Mouse (Mus musculus) forebrain, embryonic 12.5 days (tissue): ENCODE measurements around the gene Tcea2. TPM values are rescaled to one million over a fixed set of nuclear protein-coding genes. Genes with fewer than 3 reads are reported as not detected.

Source experiments
- ATAC-seq: fragments of 200-750 bp; cut with Nextera tagmentation; 2 replicates; pipeline ENCODE4 v1.8.0; 2017; ENCODE audit warnings: moderate TSS enrichment; ENCODE audit not compliant: low FRiP score
- H3K27ac ChIP-seq: fragments of 300-500 bp; sonication (generic); 2 replicates; pipeline ENCODE4 v1.5.1; 2016; ENCODE audit warnings: mild to moderate bottlenecking
- H3K27me3 ChIP-seq: fragments of 300-500 bp; sonication (generic); 2 replicates; pipeline ENCODE4 v1.6.1; 2016; ENCODE audit warnings: mild to moderate bottlenecking
- H3K36me3 ChIP-seq: fragments of 300-500 bp; sonication (generic); replicated peaks from 2 replicates; pipeline ENCODE4 v1.6.1; 2016; ENCODE audit warnings: mild to moderate bottlenecking
- H3K4me1 ChIP-seq: fragments of 300-500 bp; sonication (generic); 2 replicates; pipeline ENCODE4 v1.6.1; 2016
- H3K4me2 ChIP-seq: fragments of 300-500 bp; sonication (generic); 2 replicates; pipeline ENCODE4 v1.6.1; 2016; ENCODE audit warnings: mild to moderate bottlenecking, moderate library complexity
- H3K4me3 ChIP-seq: fragments of 300-500 bp; sonication (generic); replicated peaks from 2 replicates; pipeline ENCODE4 v1.5.1; 2016; ENCODE audit warnings: mild to moderate bottlenecking
- H3K9ac ChIP-seq: fragments of 300-500 bp; sonication (generic); 2 replicates; pipeline ENCODE4 v1.6.1; 2016; ENCODE audit warnings: mild to moderate bottlenecking
- H3K9me3 ChIP-seq: fragments of 300-500 bp; sonication (generic); 2 replicates; pipeline ENCODE4 v1.6.1; 2016
- WGBS: fragments of 180-500 bp; shearing (Covaris S2); methylation state at CpG from one replicate; pipeline ENCODE4 v1.1.7; 2016; 5-methylcytosine and 5-hydroxymethylcytosine counted together
- polyA plus RNA-seq: library from polyadenylated mRNA; unstranded; fragments of >200 nt; fragmentation: Nextera tagmentation; extraction: Ambion mirVana; gene quantifications from 2 replicates; pipeline ENCODE4 v1.2.1, GENCODE M21; 2016

Tcea2 gene
- polyA plus RNA-seq, 1 experiment from 2014 or later = 28.2 TPM

DNA sequence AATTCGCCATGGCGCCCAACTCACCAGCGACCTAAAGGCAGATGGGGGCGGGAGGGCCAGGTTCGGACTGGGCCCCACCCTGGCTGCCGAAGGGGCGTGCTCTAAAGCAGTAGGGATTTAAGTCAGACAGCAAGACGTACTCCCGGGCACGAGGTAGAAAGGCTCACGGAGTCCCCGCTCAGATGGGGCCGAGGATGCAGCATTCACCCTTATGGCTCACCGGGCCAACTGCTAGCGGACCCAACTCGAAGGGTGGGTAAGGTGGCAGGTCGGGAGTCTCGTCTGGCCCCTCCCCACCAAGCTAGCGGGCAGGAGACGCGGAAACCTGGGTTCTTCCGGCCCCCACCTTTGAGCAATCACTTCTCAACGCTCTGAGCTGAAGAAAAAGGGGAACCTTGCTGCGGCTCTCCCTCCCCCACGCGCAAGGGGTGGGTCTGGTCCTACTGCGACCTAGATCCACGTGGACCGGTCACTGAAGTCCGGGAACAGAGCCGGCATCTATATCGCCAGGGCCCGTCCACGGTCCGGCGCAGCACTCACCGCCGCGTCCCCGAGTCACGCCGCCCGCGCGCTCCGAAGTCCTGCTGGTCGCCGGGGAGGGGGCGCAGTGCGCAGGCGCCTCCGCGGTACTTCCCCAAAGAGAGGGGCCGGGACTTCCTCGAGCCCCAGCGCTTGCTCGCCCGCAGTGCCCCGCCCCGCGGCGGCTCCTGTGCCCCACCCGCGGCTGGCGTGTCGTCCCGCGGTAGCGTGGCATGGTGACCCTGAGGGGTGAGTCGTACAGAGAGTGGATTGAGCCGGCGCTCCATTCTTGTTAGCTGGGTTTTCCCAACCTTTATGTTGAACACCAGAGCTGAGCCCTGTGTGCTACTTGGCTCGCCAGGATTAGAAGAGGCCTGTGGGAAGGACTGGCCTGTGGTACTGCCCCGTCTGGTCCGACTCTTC is 13.5 kb downstream of the Tcea2 start, which contains the start of gene Rgs19:
Gene Rgs19 (minus strand): TSS at position 639 of the 942 bp plus-strand sequence.
- H3K9ac ChIP-seq = peak within 1 kb of the TSS; percentile 80
- H3K27ac ChIP-seq = peak within 1 kb of the TSS; percentile 59
- H3K36me3 ChIP-seq = peaks cover 15% of the 10 kb centered on the region
- H3K4me2 ChIP-seq = peak within 1 kb of the TSS; percentile 85
- H3K9me3 ChIP-seq = no peaks in the 10 kb centered on the region
- H3K4me3 ChIP-seq = peak within 1 kb of the TSS; percentile 72
- under 1% methylated on average over 69 of the region's 75 CpGs for WGBS
- ATAC-seq = peak; percentile 87
- H3K27me3 ChIP-seq = peaks cover 10% of the 10 kb centered on the region; the same call in 1 of the 2 replicates
- H3K4me1 ChIP-seq = peaks cover 16% of the 10 kb centered on the region

DNA sequence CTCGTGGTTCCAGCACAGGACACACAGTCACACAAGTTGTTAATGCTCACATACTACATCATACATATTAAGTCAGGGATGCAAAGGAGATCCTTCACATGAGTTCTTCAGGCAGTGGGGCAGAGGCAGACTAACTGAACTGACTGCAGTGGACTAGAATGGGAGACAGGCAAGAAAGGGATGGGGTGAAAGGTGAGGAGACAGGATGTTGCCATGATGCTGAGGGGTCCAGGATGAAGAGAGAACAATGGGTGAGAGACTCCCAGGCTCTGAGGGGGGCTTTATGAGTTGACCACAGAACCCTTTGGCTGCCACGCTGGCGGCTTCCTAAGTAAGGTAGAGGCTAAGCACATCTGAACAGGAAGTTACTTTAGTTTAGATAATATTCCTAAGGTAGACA is 14.5 kb downstream of the Tcea2 start:
- no peak overlapping the region for H3K4me3 ChIP-seq

DNA sequence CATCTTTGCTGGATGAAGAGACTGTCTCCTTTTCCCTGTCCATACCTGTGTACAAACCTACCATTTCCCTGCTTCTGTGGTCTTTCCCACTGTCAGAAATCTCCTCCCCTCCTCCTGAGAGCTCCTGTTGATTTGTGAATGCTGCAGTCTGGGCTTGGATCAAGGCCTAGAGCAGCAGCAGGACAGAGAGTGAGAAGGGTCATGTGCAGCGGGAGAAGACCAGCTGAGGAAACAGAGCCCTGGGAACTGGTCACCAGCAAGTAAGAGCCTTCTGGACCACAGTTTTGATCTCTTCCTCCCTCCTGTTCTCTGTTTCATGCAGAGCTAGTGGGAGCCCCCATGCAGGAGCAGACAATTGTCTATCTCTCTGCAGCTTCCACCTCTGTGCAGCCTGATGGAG is 15.7 kb downstream of the Tcea2 start:
- Histone ChIP-seq H3K9ac (no peak overlapping the region), H3K4me1 (peaks cover 16% of the 10 kb centered on the region), H3K27me3 (peaks cover 10% of the 10 kb centered on the region; the same call in 1 of the 2 replicates), H3K4me3 (no peak overlapping the region), H3K36me3 (no peaks in the 10 kb centered on the region), H3K9me3 (no peaks in the 10 kb centered on the region), H3K27ac (no peak overlapping the region), H3K4me2 (no peak overlapping the region)
- 96% methylated on average over 1 of the region's 1 CpGs for WGBS
- ATAC-seq = no peak

More for the DNA sequence above, 14.5 kb downstream of the Tcea2 start:
- WGBS = 90% methylated on average over 3 of the region's 3 CpGs
- peaks cover 10% of the 10 kb centered on the region; the same call in 1 of the 2 replicates for H3K27me3 ChIP-seq
- no peak overlapping the region for H3K9ac ChIP-seq
- peaks cover 6% of the 10 kb centered on the region for H3K36me3 ChIP-seq
- H3K27ac ChIP-seq = no peak overlapping the region; the same call in 1 of the 2 replicates
- no peaks in the 10 kb centered on the region for H3K9me3 ChIP-seq
- H3K4me1 ChIP-seq = peaks cover 16% of the 10 kb centered on the region
- no peak overlapping the region; the same call in 1 of the 2 replicates for H3K4me2 ChIP-seq
- ATAC-seq = no peak

DNA sequence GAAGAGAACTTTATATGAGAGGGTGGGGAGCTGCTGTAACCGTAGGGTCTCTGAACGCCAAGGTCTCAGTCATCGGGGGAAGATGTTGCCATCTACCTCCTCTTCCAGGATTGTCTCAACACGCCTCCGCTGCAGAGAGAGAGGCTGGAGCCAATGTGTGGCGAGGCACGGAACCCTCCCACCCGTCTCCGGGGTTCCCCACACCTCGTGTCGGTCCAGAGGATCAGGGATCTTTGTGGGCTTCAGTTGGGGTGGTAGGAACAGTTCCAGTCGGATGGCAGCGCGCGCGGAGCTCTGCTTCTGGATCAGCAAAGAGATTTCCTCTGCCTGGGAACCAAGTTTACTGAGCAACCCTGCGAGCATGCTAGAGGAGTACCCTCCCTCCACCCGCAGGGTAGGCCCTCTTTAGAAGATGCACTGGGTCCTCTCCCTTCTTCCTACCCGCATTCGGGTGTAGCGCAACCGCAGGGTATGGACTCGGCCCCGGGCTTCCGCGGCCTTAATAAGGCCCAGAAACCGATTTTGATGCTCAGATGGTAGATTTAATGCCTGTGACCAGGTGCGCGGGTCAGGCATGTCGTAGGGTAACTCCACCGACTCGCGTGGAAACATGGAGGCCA is 16.8 kb downstream of the Tcea2 start:
- Histone ChIP-seq H3K9me3 (no peaks in the 10 kb centered on the region), H3K9ac (no peak overlapping the region), H3K4me1 (peaks cover 16% of the 10 kb centered on the region), H3K36me3 (no peaks in the 10 kb centered on the region), H3K27ac (no peak overlapping the region), H3K4me2 (no peak overlapping the region), H3K4me3 (no peak overlapping the region), H3K27me3 (peaks cover 10% of the 10 kb centered on the region; the same call in 1 of the 2 replicates)
- 76% methylated on average over 33 of the region's 33 CpGs for WGBS
- no peak for ATAC-seq

DNA sequence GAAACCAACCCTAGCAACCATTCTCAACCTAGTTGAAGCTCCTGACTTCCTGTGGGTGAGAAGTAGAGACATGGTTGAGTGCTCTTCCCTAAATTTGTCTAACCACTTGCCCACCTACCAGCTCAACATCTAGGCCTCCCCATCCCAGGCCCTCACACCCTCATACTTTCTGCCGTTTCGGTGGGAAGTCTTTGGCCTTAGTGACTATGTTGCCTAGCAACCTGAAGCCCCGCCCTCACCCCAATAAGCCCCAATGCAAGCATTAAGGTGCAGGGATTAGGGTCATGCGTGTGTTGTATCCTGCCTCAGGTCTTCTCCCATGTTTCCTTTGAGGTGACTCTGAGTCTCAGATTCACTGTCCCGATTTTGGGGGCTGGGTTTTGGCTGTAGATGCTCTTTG is 18.1 kb downstream of the Tcea2 start, which contains the start of gene Lkaaear1:
Gene Lkaaear1 (minus strand): TSS at position 202 of the 400 bp plus-strand sequence.
- ATAC-seq = no peak
- Histone ChIP-seq H3K36me3 (no peaks in the 10 kb centered on the region), H3K4me3 (no peak within 1 kb of the TSS), H3K9ac (no peak within 1 kb of the TSS), H3K4me2 (no peak within 1 kb of the TSS), H3K4me1 (peaks cover 4% of the 10 kb centered on the region), H3K9me3 (no peaks in the 10 kb centered on the region), H3K27ac (no peak within 1 kb of the TSS), H3K27me3 (peaks cover 10% of the 10 kb centered on the region; the same call in 1 of the 2 replicates)
- WGBS = 51% methylated on average over 5 of the region's 5 CpGs

DNA sequence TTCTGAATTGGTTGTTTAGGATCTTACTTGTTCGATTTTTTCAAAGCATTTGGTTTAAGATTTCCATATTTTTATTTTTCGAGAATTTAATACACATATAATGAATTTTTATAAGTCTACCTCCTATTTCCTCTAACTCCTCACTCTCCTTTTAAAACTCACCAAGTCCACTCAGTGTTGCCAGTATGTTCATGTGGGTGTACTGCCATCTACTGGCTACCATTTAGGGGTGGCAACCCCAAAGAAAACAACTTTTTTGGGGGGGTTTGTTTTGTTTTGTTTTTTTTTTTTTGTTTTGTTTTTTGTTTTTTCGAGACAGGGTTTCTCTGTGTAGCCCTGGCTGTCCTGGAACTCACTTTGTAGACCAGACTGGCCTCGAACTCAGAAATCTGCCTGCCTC is 26.6 kb downstream of the Tcea2 start:
- no peaks in the 10 kb centered on the region for H3K4me1 ChIP-seq
- no peaks in the 10 kb centered on the region for H3K36me3 ChIP-seq
- 46% methylated on average over 4 of the region's 4 CpGs for WGBS

DNA sequence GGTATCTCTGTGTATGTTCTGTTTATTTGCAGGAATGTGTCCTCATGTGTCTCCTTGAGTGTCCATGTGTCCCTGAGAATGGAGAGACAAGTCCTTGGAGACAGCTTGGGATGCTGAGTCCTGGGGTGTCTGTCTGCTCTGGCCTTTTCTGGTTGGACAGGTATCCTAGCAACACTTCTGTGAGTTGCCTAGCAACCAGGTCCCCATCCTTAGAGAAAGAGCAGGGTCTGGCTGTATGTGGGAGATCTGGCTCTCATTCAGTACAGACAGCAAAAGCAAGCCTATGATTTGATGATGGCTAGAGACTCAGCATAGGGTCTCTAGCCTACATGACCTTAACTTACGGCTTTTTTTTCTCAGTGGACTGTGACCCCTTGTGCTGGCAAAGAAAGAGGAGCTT is 33.6 kb downstream of the Tcea2 start:
- H3K27ac ChIP-seq = peak overlapping the region; percentile 81
- H3K4me3 ChIP-seq = no peak overlapping the region
- H3K9ac ChIP-seq = peak overlapping the region; percentile 21
- no peaks in the 10 kb centered on the region for H3K27me3 ChIP-seq
- peak overlapping the region; percentile 25; the same call in 1 of the 2 replicates for H3K4me2 ChIP-seq
- H3K36me3 ChIP-seq = peaks cover 6% of the 10 kb centered on the region
- H3K9me3 ChIP-seq = no peaks in the 10 kb centered on the region
- peaks cover 34% of the 10 kb centered on the region for H3K4me1 ChIP-seq
- 50% methylated on average over 1 of the region's 1 CpGs for WGBS
- peak; percentile 85 for ATAC-seq

More for the DNA sequence above, 26.6 kb downstream of the Tcea2 start:
- H3K9me3 ChIP-seq = no peaks in the 10 kb centered on the region
- H3K27me3 ChIP-seq = no peaks in the 10 kb centered on the region
- no peak overlapping the region for H3K27ac ChIP-seq
- ATAC-seq = no peak
- no peak overlapping the region for H3K9ac ChIP-seq
- H3K4me3 ChIP-seq = no peak overlapping the region
- H3K4me2 ChIP-seq = no peak overlapping the region

DNA sequence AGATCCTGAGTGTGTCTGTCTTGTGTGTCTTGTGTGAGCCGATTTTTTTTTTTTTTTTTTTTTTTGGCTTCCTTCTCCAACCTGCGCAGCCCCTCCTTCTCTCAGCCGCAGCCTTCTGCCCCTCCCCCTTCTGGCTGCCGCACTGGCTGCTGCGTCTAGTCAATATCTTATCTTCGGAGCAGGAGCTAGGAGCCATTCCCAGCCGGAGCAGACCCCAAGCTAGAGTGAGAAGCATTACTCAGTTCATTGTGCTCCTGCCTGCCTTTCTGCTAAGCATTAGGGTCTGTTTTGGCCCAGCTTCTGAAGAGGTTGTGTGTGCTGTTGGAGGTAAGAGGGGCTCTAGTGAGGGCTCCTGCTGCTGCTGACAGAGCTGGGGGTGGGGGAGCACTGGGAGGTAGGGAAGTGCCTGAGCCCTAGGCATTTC is 34.8 kb downstream of the Tcea2 start, which contains the start of gene Oprl1:
Gene Oprl1 (plus strand): TSS at position 114 of the 424 bp plus-strand sequence.
- peaks cover 18% of the 10 kb centered on the region for H3K36me3 ChIP-seq

DNA sequence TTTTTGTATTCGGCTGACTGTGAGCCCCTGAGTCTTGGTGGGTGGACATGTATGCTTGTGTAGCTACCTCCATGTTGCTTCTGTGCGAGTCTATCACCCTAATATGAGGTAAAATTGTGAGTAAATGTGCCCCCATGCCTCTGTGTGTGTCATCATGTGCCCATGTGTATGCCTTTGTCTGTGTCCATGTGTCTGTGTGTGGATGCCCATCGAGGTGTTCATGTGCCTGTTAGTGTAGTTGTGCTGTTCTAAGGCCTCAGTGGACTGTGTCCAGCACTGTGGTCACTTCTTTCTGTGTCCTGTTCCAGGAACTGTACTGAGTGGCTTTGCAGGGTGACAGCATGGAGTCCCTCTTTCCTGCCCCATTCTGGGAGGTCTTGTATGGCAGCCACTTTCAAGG is 35.3 kb downstream of the Tcea2 start:
- Histone ChIP-seq H3K27me3 (no peaks in the 10 kb centered on the region), H3K36me3 (peaks cover 19% of the 10 kb centered on the region), H3K4me3 (peak overlapping the region; percentile 42), H3K9ac (peak overlapping the region; percentile 46), H3K4me1 (peaks cover 34% of the 10 kb centered on the region), H3K9me3 (no peaks in the 10 kb centered on the region), H3K4me2 (peak overlapping the region; percentile 54), H3K27ac (peak overlapping the region; percentile 81)
- ATAC-seq = peak; percentile 12; the same call in 1 of the 2 replicates
- 58% methylated on average over 3 of the region's 3 CpGs for WGBS

More for the DNA sequence above, 34.8 kb downstream of the Tcea2 start, which contains the start of gene Oprl1:
- Histone ChIP-seq H3K27ac (peak within 1 kb of the TSS; percentile 81), H3K4me1 (peaks cover 34% of the 10 kb centered on the region), H3K9ac (peak within 1 kb of the TSS; percentile 46), H3K4me2 (peak within 1 kb of the TSS; percentile 54), H3K4me3 (peak within 1 kb of the TSS; percentile 42), H3K9me3 (no peaks in the 10 kb centered on the region), H3K27me3 (no peaks in the 10 kb centered on the region)
- peak; percentile 63 for ATAC-seq
- 2% methylated on average over 7 of the region's 7 CpGs for WGBS

DNA sequence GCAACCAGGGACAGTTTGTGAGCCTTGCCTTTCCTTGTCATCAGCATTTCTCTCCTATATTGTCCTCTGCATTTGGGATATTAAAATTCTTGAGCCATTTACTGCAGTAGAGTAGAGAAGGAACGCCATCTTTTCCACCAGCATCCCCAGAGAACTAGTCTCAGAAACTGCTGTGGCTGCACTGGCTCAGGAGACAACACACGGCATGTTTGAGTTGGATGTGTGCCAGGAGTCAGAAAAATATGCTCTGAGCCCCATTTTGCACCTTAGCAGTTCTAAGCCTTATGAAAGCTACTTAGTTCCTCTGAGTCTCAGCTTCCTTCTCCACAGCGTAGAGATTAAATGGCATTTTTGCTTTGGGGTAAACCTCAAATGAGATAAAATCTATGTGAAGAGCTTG is 36.9 kb downstream of the Tcea2 start:
- no peak for ATAC-seq
- H3K27me3 ChIP-seq = no peaks in the 10 kb centered on the region
- H3K36me3 ChIP-seq = peaks cover 19% of the 10 kb centered on the region
- WGBS = 80% methylated on average over 3 of the region's 3 CpGs
- H3K27ac ChIP-seq = no peak overlapping the region
- peaks cover 34% of the 10 kb centered on the region for H3K4me1 ChIP-seq
- no peak overlapping the region for H3K4me3 ChIP-seq
- peak overlapping the region; percentile 54 for H3K4me2 ChIP-seq
- no peaks in the 10 kb centered on the region for H3K9me3 ChIP-seq
- H3K9ac ChIP-seq = no peak overlapping the region

DNA sequence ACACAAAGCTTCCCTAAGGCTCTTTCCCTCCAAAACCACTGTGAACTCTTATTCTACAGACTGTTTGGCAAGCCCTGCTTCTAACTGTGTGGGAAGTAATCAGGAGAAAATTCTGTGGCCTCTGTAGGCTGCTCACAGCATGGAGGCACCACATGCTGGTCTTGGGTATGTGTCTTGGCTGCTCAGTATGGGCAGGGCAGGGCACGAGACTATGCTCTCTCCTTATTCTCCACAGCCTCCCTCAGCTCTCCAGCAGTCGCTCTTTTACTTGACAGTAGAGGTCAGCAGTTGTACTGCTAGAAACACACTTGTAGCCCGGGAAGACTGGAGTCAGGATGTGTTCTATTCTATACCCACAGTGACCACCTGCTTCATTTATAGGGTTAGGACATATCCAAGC is 40.0 kb downstream of the Tcea2 start:
- no peak for ATAC-seq
- Histone ChIP-seq H3K4me3 (no peak overlapping the region), H3K27me3 (no peaks in the 10 kb centered on the region), H3K27ac (no peak overlapping the region), H3K9ac (no peak overlapping the region), H3K4me1 (peaks cover 14% of the 10 kb centered on the region), H3K9me3 (no peaks in the 10 kb centered on the region), H3K4me2 (no peak overlapping the region), H3K36me3 (peaks cover 19% of the 10 kb centered on the region)
- 40% methylated on average over 3 of the region's 3 CpGs for WGBS

DNA sequence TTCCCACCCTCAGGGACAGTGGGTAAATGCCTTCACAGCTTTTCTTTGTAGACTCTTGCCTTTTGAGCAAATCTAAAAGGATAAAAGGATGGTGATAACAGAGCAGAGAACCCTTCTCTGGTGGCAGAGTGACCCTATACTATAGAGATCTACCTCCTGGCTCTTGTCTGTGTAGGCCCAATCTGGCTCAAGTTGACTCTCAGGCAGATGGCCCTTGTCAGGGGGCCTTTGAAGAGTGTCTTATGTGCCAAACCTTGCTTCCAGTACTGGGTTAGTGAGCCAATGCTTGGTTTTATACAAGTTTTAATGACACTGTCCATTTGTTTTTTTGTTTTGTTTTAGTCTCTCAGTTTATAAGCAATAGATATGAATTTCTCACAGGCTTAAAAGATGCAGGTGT is 41.1 kb downstream of the Tcea2 start:
- H3K4me3 ChIP-seq = no peak overlapping the region
- H3K9ac ChIP-seq = no peak overlapping the region

More for the DNA sequence above, 41.1 kb downstream of the Tcea2 start:
- Histone ChIP-seq H3K9me3 (no peaks in the 10 kb centered on the region), H3K27ac (no peak overlapping the region), H3K4me1 (peaks cover 2% of the 10 kb centered on the region; the same call in 1 of the 2 replicates), H3K27me3 (no peaks in the 10 kb centered on the region), H3K4me2 (no peak overlapping the region), H3K36me3 (peaks cover 19% of the 10 kb centered on the region)
- no peak for ATAC-seq
